Mouse (Mus musculus): ENCODE results near the gene Ctsg. TPM values are rescaled to one million over a fixed set of nuclear protein-coding genes. Genes with fewer than 3 reads are reported as not detected.

The Ctsg gene
- not detected for total RNA-seq (2023)

GRCm38 (mm10) chr14:56102386-56102785 lies at the start of gene Ctsg:
Gene Ctsg, minus strand, starts transcription at chr14:56102574.

GRCm38 (mm10) chr14:56132508-56132907 lies 30.1 kb upstream of the Ctsg start, which contains the start of gene Gzmd:
Gene Gzmd, minus strand, starts transcription at chr14:56132608.

GRCm38 (mm10) chr14:56120525-56120924 lies 18.2 kb upstream of the Ctsg start, which contains the start of gene Gzme:
Gene Gzme, minus strand, starts transcription at chr14:56120625.

GRCm38 (mm10) chr14:56085167-56085566 lies 17.2 kb downstream of the Ctsg start, which contains the start of gene Mcpt8:
Gene Mcpt8, minus strand, starts transcription at chr14:56085273.

GRCm38 (mm10) chr14:56062213-56062612 lies 40.2 kb downstream of the Ctsg start, which contains the start of gene Mcpt4:
Gene Mcpt4, minus strand, starts transcription at chr14:56062313.

Other genes with a start within 250 kb of the Ctsg start
- gene Nynrin, start 248.6 kb downstream of the Ctsg start, total RNA-seq (2023), result not detected
- under 1 TPM in 1 of 2 experiments, not detected in 1; 0.32 TPM for gene Cbln3, start 218.2 kb downstream of the Ctsg start, total RNA-seq (2023)
- 100 to 1,000 TPM; 111 to 115 TPM for gene Khnyn, start 217.6 kb downstream of the Ctsg start, total RNA-seq (2023)
- 10 to 100 TPM; 24.9 to 30.8 TPM for gene Sdr39u1, start 202.3 kb downstream of the Ctsg start, total RNA-seq (2023)
- gene Cma1, start 157.9 kb downstream of the Ctsg start, total RNA-seq (2023), result not detected
- not detected for gene Cma2, start 151.6 kb downstream of the Ctsg start, total RNA-seq (2023)
- gene Mcpt1, start 84.6 kb downstream of the Ctsg start, total RNA-seq (2023), result not detected
- not detected for gene Mcpt9, start 72.1 kb downstream of the Ctsg start, total RNA-seq (2023)
- gene Mcpt2, start 60.5 kb downstream of the Ctsg start, total RNA-seq (2023), result not detected
- gene Mcpt4, start 40.3 kb downstream of the Ctsg start, total RNA-seq (2023), result not detected
- not detected for gene Mcpt8, start 17.3 kb downstream of the Ctsg start, total RNA-seq (2023)
- not detected for gene Gzme, start 18.1 kb upstream of the Ctsg start, total RNA-seq (2023)
- not detected for gene Gzmd, start 30.0 kb upstream of the Ctsg start, total RNA-seq (2023)
- gene Gzmg, start 57.0 kb upstream of the Ctsg start, total RNA-seq (2023), result not detected
- gene Gzmn, start 72.0 kb upstream of the Ctsg start, total RNA-seq (2023), result not detected
- not detected for gene Gzmf, start 108.8 kb upstream of the Ctsg start, total RNA-seq (2023)
- gene Gzmc, start 132.1 kb upstream of the Ctsg start, total RNA-seq (2023), result not detected
- gene Gzmb, start 159.7 kb upstream of the Ctsg start, total RNA-seq (2023), result under 1 TPM in 1 of 2 experiments, not detected in 1; 0.64 TPM